Mouse (Mus musculus) megakaryocyte-erythroid progenitor cell, adult 5-6 weeks (primary cell): ENCODE measurements around the gene Snn. TPM values are rescaled to one million over a fixed set of nuclear protein-coding genes. Genes with fewer than 3 reads are reported as not detected.

ENCODE experiments used
- ATAC-seq: replicated peaks from 2 replicates; pipeline ENCODE4 v1.8.0; 2016; ENCODE audit warnings: mild to moderate bottlenecking, inconsistent platforms; ENCODE audit not compliant: severe bottlenecking, poor library complexity, low FRiP score, low TSS enrichment
- total RNA-seq, 2 experiments: library from RNA; stranded (forward) in 1 of 2; stranded (reverse) in 1 of 2; fragments of 200-1000, 215-1000 nt in 1 of 2; fragments of >200 nt in 1 of 2; fragmentation: Nextera tagmentation in 1 of 2; gene quantifications; 2 replicates each; pipeline ENCODE4 v1.2.3; 2014 to 2017

Snn gene
- total RNA-seq, 2 experiments from 2014 or later: 0.09 to 7.4 TPM

DNA sequence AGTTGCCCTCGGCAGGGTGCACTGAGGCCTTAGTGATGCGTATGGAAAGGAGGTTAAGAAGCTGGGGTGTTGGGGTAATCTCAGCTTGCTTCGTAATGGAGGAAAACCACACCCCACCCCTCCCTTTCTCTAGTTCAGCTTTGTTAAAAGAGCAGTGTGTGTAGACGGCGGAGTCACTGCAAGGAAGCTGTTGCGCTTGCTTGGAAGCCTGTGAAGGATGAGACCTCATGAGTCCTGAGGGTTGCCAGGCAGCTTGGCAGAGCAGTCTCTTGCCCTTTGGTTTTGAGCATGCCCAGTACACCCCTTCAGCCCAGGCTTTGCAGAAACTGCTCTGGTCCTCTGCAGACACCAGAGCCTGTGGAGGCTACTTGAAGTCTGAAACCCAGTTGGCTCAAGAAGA, 12.3 kb downstream of the Snn start:
- no peak for ATAC-seq

DNA sequence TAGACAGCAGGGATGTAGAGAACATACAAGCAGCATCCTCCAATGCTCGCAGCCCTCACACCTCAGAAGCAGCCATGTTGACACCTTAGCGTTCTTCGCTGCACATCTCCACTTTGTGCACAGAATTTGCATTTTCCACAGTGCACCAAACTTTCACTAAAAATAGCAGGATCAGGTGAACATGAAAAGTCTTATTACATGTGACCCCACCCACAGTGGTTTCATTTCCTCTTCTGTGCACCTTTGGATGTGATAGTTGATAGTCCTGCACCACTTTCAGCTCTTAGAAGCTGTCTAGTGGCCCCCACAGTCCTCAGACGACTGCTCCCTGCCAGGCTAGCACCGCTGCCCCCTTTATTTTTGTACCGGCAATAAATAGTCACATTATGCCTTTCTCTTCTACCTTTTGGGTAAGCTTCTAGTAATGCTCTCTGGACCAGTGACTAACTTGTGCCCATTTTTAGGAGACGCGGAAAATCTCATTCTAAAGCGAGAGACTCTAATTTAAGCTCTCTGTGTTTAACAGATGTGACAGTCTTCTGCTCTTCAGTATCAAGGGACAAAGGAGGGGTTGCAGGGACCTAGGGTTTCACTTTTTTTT, 17.0 kb downstream of the Snn start:
- ATAC-seq: no peak

DNA sequence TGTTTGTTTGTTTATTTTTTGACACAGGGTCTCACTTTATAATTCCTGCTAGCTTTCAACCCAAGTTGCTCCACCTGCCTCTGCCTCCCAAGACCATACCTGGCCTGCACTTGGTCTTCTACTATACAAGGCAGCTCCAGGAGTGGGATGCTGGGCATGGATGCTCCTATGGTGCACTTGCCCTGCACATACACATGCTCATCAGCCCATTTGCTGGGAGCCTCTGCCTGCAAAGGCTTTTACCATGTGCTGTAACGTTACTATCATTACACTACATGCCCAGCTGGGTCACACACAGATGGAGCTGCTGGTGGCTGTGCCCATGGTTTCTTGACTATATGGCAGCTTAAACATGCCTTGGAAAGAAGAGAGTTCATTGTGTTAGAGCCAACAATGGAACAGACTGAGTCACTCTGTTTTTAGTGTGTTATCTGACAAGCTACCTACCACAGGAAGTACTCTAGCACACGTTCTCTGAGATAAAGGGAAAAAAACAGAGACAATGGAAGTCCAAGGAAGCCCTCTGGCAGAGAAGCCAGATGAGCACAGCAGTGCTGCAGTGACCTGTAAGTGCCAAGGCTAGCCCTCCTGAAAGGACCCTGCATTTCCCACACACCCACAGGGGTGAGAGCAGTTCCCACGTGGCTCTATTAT, 17.6 kb downstream of the Snn start:
- ATAC-seq: peak; percentile 86

DNA sequence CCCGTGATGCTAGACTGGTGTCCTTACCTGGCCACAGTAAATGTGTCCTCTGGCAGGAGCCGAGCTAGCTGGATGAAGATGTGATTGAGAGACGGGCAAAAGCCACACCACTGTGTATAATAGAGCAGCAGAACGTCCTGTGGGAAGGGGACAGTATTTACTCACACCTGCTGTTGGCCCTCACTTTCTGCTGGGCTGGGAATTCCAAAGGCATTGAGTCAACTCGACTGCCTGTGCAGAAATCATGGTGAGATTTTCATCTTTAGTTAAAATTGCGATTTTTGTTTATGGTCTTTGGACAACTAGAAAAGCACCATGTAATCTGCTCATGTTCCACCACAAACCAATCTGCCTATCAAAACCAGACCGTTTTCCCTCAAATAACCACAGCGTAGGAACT, 23.4 kb downstream of the Snn start:
- no peak for ATAC-seq

DNA sequence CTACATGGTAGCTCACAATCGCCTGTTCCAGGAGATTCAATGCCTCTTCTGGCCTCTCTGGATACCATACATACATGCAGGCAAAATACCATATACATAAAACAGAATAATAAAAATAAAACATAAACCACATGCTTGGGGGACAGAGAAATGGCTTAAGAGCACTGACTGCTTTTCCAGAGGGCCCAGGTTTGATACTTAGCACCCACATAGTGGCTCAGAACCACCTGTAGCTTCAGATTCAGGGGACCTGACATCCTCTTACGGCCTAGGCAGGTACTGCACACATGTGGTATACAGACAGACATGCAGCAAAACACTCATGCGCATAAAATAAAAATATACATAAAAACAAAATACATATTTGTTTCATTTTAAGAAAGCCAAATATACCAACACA, 25.6 kb downstream of the Snn start:
- ATAC-seq: no peak

DNA sequence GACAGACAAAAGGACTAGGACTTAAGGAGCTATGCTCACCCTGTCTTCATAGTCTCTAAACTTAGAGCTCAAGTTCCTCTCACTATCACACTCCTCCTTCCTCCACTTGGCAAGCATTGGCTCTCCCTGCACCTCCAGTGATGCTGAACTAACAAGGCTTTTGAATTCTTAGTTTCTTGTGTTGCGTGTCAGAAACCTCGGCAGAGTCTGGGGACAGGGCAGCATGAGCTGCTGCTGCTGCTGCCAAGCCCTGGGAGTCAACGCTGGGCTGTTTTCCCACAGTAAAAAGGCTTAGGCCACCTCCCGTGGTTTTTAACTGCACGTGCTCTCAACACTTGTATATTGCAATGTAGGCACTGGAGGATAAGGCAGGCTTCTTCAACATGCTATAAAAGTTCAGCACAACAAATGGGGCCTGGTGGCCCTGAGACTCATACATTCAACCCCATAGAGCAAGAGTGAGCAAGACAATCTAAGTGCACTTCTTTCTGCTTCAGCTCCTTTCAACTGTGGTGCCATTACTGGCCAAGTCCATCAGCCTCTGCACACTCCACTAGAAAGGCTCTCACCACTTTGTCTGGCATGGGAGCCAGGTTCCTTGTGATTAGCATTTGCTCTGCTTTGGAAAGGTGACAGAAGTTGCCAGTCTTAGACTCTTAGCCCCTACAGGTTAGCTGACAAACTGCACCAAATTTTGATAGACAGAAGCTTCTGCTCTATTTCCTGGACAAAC, 26.3 kb downstream of the Snn start:
- ATAC-seq: peak; percentile 53

DNA sequence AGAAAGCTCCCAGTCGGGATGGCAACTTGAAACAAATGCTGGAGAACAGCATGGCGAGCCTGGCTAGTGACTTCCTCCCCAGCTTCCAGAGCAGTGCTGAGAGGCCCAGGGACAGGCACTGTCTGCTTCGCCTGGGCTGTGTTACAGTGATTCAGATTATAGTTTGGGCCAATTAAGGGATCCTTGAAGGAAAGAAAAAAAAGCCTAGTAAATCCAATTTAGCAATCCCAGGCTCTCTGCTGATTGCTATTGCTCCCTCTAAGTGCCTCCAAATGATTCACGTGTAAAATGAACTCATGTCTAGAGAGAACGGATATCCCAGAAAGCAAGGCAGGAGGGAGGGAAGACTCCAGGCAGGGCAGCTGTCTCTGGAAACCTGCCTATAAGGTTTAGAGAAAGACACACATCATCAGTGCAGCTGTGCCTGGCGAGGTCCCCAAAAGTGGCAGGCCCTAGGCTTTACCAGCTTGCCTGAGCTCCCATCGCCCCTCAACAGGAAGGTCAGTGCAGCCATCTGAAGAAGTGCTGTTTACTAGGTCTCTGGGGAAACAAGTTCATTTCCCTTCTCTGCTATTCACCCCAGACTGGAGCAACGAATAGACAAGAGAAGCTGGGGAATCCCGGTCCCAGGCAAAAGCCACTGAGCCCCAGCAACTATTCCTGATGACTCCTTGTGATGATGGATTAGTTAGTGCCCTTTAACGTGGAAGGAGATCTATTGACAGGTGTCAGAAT, 30.3 kb downstream of the Snn start:
- no peak for ATAC-seq

DNA sequence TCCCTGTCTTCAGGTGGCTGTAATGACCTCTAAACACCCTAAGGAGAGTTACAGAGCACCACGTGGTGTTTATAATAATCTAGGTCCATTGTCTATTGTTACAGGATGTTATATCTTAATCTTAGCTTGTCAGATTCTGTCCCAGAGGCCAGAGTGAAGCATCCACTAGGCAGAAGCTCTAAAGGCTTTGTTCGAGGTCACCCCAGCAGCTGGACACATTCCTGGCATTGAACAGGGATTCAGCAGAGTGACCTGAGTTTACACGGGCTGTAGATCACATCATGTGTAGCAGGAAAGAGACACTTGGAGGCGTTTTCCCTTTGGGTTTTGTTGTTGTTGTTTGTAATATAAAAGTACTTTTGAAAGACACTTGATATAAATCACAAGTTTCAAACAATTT, 31.3 kb downstream of the Snn start:
- ATAC-seq: no peak

DNA sequence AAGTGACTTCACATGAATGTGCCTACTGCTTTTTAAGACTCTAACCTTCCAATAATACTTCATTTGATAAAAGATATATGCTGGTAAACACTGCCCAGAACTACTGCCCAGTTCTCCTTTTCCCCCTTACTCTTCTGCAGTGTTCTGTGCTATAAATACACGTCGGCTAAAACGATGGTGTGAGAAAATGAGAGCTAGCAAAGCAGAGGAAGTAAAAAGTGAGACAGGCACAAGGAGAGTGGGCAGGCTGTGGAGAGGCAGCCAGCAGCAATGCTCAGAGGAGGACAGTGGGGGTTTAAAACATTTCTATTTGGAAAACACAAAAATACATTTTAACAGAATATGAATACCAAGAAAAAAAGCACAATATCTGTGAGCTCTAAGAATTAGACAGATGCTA, 31.8 kb downstream of the Snn start:
- no peak for ATAC-seq

DNA sequence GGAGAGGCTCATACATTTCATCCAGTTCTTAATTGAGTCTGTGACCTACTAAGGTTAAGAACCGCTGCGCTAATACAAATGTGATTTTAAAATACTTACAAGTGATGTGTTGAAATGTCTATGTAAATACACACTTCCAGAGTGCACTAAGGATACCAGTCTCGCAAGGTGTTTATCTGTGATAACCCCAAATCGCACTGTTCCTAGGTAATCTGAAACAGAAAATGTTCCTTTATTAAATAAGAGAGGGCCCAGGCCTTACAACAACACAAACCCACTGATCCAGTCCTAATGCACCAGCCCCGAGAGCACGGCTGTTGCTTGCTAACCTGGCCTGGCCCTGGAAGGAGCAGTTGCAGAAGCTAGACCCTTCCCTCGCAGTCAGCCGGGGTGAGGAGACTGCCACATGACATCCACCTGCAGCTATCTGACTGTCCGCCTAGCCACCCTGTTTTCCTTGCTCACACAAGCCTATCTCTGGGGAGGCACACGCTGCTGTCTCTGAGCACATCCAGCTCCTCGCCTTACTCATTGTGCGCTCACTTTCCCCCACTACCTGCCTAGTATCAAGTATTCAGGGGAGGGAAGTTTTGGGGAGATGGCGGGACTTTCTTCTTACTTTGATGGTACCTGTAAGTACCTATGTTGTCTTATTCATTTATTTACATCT, 33.1 kb downstream of the Snn start:
- ATAC-seq: peak; percentile 70

DNA sequence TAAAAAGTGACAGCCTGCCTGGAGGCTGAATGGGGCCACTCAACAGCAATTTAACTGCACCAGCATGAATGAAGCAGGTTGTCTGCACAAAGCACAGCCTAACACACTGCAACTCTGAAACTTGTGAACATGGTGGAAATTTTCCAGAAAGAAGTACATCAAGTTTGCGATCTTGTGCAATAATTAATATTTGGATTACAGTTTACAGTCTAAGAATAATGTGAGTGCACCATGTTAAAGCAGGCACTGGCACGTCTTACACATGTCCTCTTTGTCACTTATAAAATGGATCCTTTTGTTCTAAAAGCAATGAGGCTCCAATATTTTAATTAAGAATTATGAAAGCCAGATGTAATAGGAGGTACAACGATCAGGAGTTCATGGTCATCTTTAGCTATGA, 36.6 kb downstream of the Snn start:
- ATAC-seq: no peak

DNA sequence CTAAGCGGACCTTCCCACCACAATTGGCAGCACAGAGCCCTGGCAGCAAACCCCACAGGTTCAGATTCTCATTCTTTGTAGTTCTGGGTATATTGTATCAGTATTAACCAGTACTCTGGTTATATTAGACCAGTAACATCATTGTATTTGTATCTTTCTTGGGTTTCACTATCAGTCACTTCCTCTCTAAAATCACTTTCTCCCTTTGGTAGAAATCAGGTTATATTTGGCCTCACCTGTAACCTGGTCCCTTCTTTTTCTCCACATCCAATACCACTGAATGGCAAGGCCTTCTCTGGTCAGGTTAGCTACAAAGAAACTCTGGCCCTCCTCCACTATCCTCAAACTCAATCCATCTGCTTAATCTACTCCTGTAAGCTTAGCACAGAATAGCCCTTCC, 44.2 kb downstream of the Snn start:
- no peak for ATAC-seq

DNA sequence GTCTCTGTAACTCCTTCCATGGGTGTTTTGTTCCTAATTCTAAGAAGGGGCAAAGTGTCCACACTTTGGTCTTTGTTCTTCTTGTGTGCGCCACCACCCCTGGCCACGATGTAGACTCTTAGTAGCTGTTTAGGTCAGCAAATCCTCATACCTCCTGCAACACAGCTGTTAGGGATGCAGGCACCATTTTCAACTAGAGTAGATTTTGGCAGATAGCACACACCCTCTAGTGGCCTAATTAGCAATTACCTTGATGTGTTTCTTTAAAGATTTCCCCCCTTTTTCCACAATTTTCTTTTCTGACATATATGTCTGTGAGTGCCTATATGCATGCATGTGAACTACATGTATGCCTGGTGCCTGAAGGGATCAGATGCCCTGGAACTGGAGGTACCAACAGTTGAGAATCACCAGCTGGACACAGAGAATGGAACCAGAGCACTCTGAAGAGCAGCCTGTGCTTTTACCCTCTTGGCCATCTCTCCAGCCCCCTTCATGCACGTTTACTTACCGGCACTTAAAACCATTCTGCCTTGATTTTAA, 48.5 kb downstream of the Snn start:
- peak; percentile 55; the same call in 1 of the 2 replicates for ATAC-seq

DNA sequence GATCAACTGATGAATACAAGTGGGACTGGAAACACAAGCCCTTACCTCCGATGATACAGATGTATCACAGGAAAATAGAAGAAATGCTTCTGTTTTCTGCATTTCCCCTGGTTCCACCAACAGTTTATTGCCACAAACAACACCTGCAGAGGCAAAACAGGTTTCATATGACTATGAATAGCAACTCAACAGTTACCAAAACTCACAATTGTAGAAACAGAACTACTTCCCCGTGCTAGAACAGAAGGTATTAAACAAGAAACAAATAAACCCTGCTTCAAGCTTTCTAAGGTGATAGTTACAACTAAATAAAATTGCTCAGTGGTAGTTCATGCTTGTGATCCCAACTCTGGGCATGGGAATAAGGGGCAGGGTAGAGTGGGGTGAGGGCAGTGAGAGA, 61.9 kb downstream of the Snn start:
- ATAC-seq: no peak

DNA sequence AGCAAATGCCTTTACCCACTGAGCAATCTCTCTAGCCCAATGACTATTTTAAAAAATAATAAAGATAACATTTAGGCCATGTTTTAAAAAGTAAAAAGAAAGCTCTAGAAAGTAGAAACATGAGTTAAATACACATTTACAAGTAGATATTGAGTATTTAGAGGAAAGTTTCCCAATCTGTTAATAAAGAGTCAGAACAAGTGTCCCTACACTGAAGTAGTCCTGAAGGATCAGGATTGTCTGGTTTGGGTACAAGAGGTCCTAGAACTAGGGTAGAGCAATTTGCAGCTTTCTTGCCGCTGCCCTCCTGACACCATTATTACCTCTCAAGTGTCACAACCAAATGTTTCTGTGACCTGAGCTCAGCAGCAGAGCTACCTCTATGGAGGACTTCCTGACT, 63.4 kb downstream of the Snn start:
- ATAC-seq: no peak

Other genes starting within 250 kb of the Snn start
- gene Gm11172, start 248.0 kb upstream of the Snn start, total RNA-seq (2014; fragmentation: Nextera tagmentation): not detected in 2 replicates
- not detected in 2 replicates for gene Gm11172, start 248.0 kb upstream of the Snn start, total RNA-seq (2017)
- 1.3 and 6.6 TPM in 2 replicates for gene Rmi2, start 225.9 kb upstream of the Snn start, total RNA-seq (2014; fragmentation: Nextera tagmentation)
- 4.7 and 5.5 TPM in 2 replicates for gene Rmi2, start 225.9 kb upstream of the Snn start, total RNA-seq (2017)
- gene Litaf, start 5.2 kb downstream of the Snn start, total RNA-seq (2014; fragmentation: Nextera tagmentation): 5.4 and 6.6 TPM in 2 replicates
- gene Litaf, start 5.2 kb downstream of the Snn start, total RNA-seq (2017): 6.9 and 9.4 TPM in 2 replicates
- gene Txndc11, start 73.7 kb downstream of the Snn start, total RNA-seq (2014; fragmentation: Nextera tagmentation): 22.6 and 27.1 TPM in 2 replicates
- gene Txndc11, start 73.7 kb downstream of the Snn start, total RNA-seq (2017): 21.2 and 27.5 TPM in 2 replicates
- 166 and 201 TPM in 2 replicates for gene Zc3h7a, start 115.4 kb downstream of the Snn start, total RNA-seq (2014; fragmentation: Nextera tagmentation)
- gene Zc3h7a, start 115.4 kb downstream of the Snn start, total RNA-seq (2017): 167 and 226 TPM in 2 replicates
- gene Rsl1d1, start 142.4 kb downstream of the Snn start, total RNA-seq (2014; fragmentation: Nextera tagmentation): 227 and 307 TPM in 2 replicates
- 385 and 428 TPM in 2 replicates for gene Rsl1d1, start 142.4 kb downstream of the Snn start, total RNA-seq (2017)
- 318 and 337 TPM in 2 replicates for gene Gspt1, start 193.4 kb downstream of the Snn start, total RNA-seq (2014; fragmentation: Nextera tagmentation)
- gene Gspt1, start 193.4 kb downstream of the Snn start, total RNA-seq (2017): 184 and 328 TPM in 2 replicates